Mouse (Mus musculus) small intestine, adult 2 months (tissue): Measurements from ENCODE around the gene Ghrhr.

Source experiments
- CTCF ChIP-seq: fragments of 200-500 bp; IDR thresholded peaks from 2 replicates; pipeline ENCODE4 v1.5.1; 2012; ENCODE audit warnings: low read depth, mild to moderate bottlenecking, control low read depth, inconsistent platforms, low read length, moderate library complexity, mixed read lengths; ENCODE audit not compliant: insufficient replicate concordance, insufficient read length; ENCODE audit errors: extremely low read depth
- POLR2A ChIP-seq: fragments of 200-500 bp; IDR thresholded peaks from 2 replicates; pipeline ENCODE4 v1.6.1; 2012; ENCODE audit warnings: low read depth, mild to moderate bottlenecking, control low read depth, inconsistent platforms, low read length, moderate library complexity

GRCm38 (mm10) chr6:55396622-55397041 lies 20.5 kb downstream of the Ghrhr start:
- TF ChIP-seq POLR2A (no peak), CTCF (no peak)
